Mouse (Mus musculus): ENCODE measurements around the gene Cd68. TPM values are rescaled to one million over a fixed set of nuclear protein-coding genes. Genes with fewer than 3 reads are reported as not detected.

Cd68 gene
- total RNA-seq (2012; rRNA removed), result 74.8 and 82.2 TPM in 2 replicates
- 122 TPM in 2 replicates for total RNA-seq (2014; rRNA removed)
- 235 and 343 TPM in 2 replicates for polyA plus RNA-seq (2012; ENCODE audit: insufficient read length, low read depth)

- Histone ChIP-seq H3K4me3 (replicated peaks in 1 of 3; ENCODE audit: low read depth in 2 of 3, low read length in 2 of 3, poor library complexity in 1 of 3) (peak within 1 kb of the TSS; percentile 42 to 70 (median 66)), H3K9me3 (replicated peaks; ENCODE audit: low read length) (no peaks in the 10 kb centered on the region), H3K9ac (ENCODE audit: insufficient read depth, low read depth) (peak within 1 kb of the TSS; percentile 6; the same call in 1 of the 2 replicates), H3K27me3 (replicated peaks) (no peaks in the 10 kb centered on the region), H3K4me1 (ENCODE audit: control insufficient read depth in 1 of 2, insufficient read depth in 2 of 2) (peaks cover 25 to 74% of the 10 kb centered on the region in 2 experiments), H3K4me2 (ENCODE audit: insufficient read depth, low read depth, poor library complexity, severe bottlenecking) (peak within 1 kb of the TSS; percentile 65; the same call in 1 of the 2 replicates), H3K79me2 (replicated peaks; ENCODE audit: control insufficient read depth, extremely low read depth, insufficient read depth, poor library complexity, severe bottlenecking) (peaks cover 50% of the 10 kb centered on the region), H3K36me3 (replicated peaks in 1 of 2; ENCODE audit: control insufficient read depth in 1 of 2, insufficient read depth in 1 of 2, low read length in 1 of 2) (peaks cover 49 to 61% of the 10 kb centered on the region in 2 experiments), H3K27ac (ENCODE audit: insufficient read depth, low read depth) (peak within 1 kb of the TSS; percentile 95)
- in situ Hi-C loops (cut with MboI; ENCODE audit: low pct_ligation_motif_present, low pct_unique_long_range_greater_than_20kb, low sequenced_read_pairs), result no loop called here
- dilution Hi-C loops (cut with MboI; ENCODE audit: extremely low pct_ligation_motif_present, extremely low pct_unique_long_range_greater_than_20kb, low sequenced_read_pairs), result no loop called here
- peak; percentile 100 for DNase-seq (ENCODE audit: extremely low read depth)
- peak; percentile 90 for TF ChIP-seq CHD2 (IDR thresholded peaks at IDR 0.05; ENCODE audit: low read length)
- TF ChIP-seq ZNF384 (IDR thresholded peaks at IDR 0.05; ENCODE audit: low read depth, low read length), result peak; percentile 54; the same call in 1 of the 2 replicates
- peak; percentile 87 for TF ChIP-seq MAFK (IDR thresholded peaks at IDR 0.05; ENCODE audit: insufficient replicate concordance, low read length)
- no peak; the same call in 1 of the 2 replicates for TF ChIP-seq MAZ (IDR thresholded peaks at IDR 0.05; ENCODE audit: low read depth, low read length)
- TF ChIP-seq MYC (IDR thresholded peaks at IDR 0.05; ENCODE audit: low read depth, low read length), result peak; percentile 88
- peak; percentile 37; the same call in 1 of the 2 replicates for TF ChIP-seq NELFE (IDR thresholded peaks at IDR 0.05; ENCODE audit: low read depth, low read length)
- peak; percentile 74 for TF ChIP-seq ELF1 (IDR thresholded peaks at IDR 0.05; ENCODE audit: low read depth, low read length)
- no peak for TF ChIP-seq GABPA (IDR thresholded peaks at IDR 0.05; ENCODE audit: insufficient replicate concordance, low read depth, low read length)
- TF ChIP-seq USF2 (conservative IDR thresholded peaks at IDR 0.05; ENCODE audit: low read depth, low read length), result no peak; the same call in 1 of the 2 replicates
- peak; percentile 57 for TF ChIP-seq HCFC1 (IDR thresholded peaks at IDR 0.05; ENCODE audit: low read depth, low read length)
- TF ChIP-seq ETS1 (conservative IDR thresholded peaks at IDR 0.05; ENCODE audit: low read depth, low read length), result 0 out of 2 replicates have a peak, but pooled peaks have one; percentile 68
- TF ChIP-seq SMC3 (IDR thresholded peaks at IDR 0.05; ENCODE audit: low read depth, low read length), result no peak; the same call in 1 of the 2 replicates
- TF ChIP-seq POLR2A (IDR thresholded peaks at IDR 0.05; ENCODE audit: low read depth, low read length), result peak; percentile 85
- peak; percentile 100 for TF ChIP-seq POLR2AphosphoS2 (IDR thresholded peaks at IDR 0.05; ENCODE audit: low read depth, low read length)
- TF ChIP-seq IRF4 (IDR thresholded peaks at IDR 0.05; ENCODE audit: low read depth, low read length), result peak; percentile 89
- peak; percentile 34; the same call in 1 of the 2 replicates for TF ChIP-seq CHD1 (IDR thresholded peaks at IDR 0.05; ENCODE audit: low read depth, low read length)
- TF ChIP-seq SIN3A (IDR thresholded peaks at IDR 0.05; ENCODE audit: low read length), result peak; percentile 88
- no peak for TF ChIP-seq RAD21 (IDR thresholded peaks at IDR 0.05; ENCODE audit: low read depth, low read length)
- TF ChIP-seq CTCF (conservative IDR thresholded peaks at IDR 0.05 in 1 of 2, IDR thresholded peaks at IDR 0.05 in 1 of 2; ENCODE audit: low read depth in 2 of 2, low read length in 2 of 2), result no peak
- TF ChIP-seq KAT2A (IDR thresholded peaks at IDR 0.05; ENCODE audit: insufficient replicate concordance, low read length), result 0 out of 2 replicates have a peak, but pooled peaks have one; percentile 39
- no peak for TF ChIP-seq ZC3H11A (IDR thresholded peaks at IDR 0.05; ENCODE audit: low read depth, low read length)
- 0 out of 2 replicates have a peak, but pooled peaks have one; percentile 7 for TF ChIP-seq NRF1 (IDR thresholded peaks at IDR 0.05; ENCODE audit: low read depth, low read length)
- TF ChIP-seq JUND (conservative IDR thresholded peaks at IDR 0.05; ENCODE audit: low read depth, low read length), result no peak
- TF ChIP-seq ZMIZ1 (IDR thresholded peaks at IDR 0.05; ENCODE audit: low read depth, low read length), result peak; percentile 93; the same call in 1 of the 2 replicates
- TF ChIP-seq MAX (IDR thresholded peaks at IDR 0.05; ENCODE audit: low read length), result peak; percentile 83
- TF ChIP-seq BHLHE40 (IDR thresholded peaks at IDR 0.05; ENCODE audit: low read depth, low read length), result peak; percentile 75
- peak; percentile 60; the same call in 1 of the 2 replicates for TF ChIP-seq JUN (IDR thresholded peaks at IDR 0.05; ENCODE audit: insufficient read depth, low read depth, low read length)
- peak; percentile 65; the same call in 1 of the 2 replicates for TF ChIP-seq TBP (conservative IDR thresholded peaks at IDR 0.05; ENCODE audit: low read depth, low read length)
- TF ChIP-seq PAX5 (IDR thresholded peaks at IDR 0.05; ENCODE audit: low read length), result no peak
- peak; percentile 36 for TF ChIP-seq USF1 (IDR thresholded peaks at IDR 0.05; ENCODE audit: low read depth, low read length)
- no peak for TF ChIP-seq UBTF (IDR thresholded peaks at IDR 0.05; ENCODE audit: low read depth, low read length)
- 0 out of 2 replicates have a peak, but pooled peaks have one; percentile 52 for TF ChIP-seq E2F4 (IDR thresholded peaks at IDR 0.05; ENCODE audit: insufficient replicate concordance, low read depth, low read length)
- peak; percentile 76 for TF ChIP-seq RCOR1 (conservative IDR thresholded peaks at IDR 0.05; ENCODE audit: low read depth, low read length)
- peak; percentile 77 for TF ChIP-seq MXI1 (IDR thresholded peaks at IDR 0.05; ENCODE audit: low read depth, low read length)
- peak; percentile 76 for TF ChIP-seq MEF2A (IDR thresholded peaks at IDR 0.05; ENCODE audit: borderline replicate concordance, low read depth, low read length)
- TF ChIP-seq ZKSCAN1 (IDR thresholded peaks at IDR 0.05; ENCODE audit: borderline replicate concordance, low read depth, low read length), result no peak
- TF ChIP-seq EP300 (IDR thresholded peaks at IDR 0.05; ENCODE audit: low read length), result peak; percentile 83
Observed at GRCm38 (mm10) chr11:69665961-69666664, at the start of gene Cd68. Gene Cd68, minus strand, starts transcription at chr11:69666153.

Measured in CH12.LX (cell line).